Mouse (Mus musculus): Measurements from ENCODE around the gene Mak.

GRCm38 (mm10) chr13:41021607-41022006 lies 57.9 kb downstream of the Mak start:
- TF ChIP-seq POLR2A (IDR thresholded peaks at IDR 0.05; ENCODE audit: low read depth, low read length), result no peak
- TF ChIP-seq CTCF (IDR thresholded peaks at IDR 0.05; ENCODE audit: borderline replicate concordance, insufficient read depth, low read length), result no peak
